Mouse (Mus musculus): ENCODE results near the gene Zmynd8. TPM values are rescaled to one million over a fixed set of nuclear protein-coding genes. Genes with fewer than 3 reads are reported as not detected.
A peak's percentile ranks its signal among the peaks of the same experiment; 100 is the strongest.
"Not testable (repeated sequence)": the region's sequence is repeated elsewhere in the genome, so short reads cannot be mapped to it uniquely, and the experiment has no call there.

Zmynd8 gene
- total RNA-seq, 2 experiments from 2014 or later = 101 to 104 TPM

DNA sequence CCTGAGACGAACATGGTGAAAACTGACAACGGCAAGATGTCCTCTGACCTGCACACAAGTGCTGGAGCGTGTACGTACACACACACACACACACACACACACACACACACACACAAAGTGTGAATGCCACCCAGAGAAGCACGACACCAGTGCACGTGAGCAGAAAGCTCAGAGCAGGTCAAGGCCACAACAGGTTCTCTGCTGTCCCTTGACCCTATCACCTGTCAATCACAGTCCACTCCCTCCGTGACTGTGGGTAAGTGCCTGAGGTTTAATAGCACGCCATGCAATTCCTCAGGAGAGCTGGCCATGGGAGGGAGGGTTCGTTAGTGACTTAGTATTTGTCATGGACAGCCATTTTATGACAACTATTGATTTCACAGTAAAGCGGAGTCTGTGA, 74.0 kb downstream of the Zmynd8 start:
- no peak for DNase-seq (ENCODE audit: extremely low spot score in 1 of 2, low spot score in 2 of 2)
- intact Hi-C loops (cut with DNase I) = loop anchor here (5.0 kb wide), 2 partner anchors 52 to 62 kb away; no protein-coding TSS in a partner anchor

DNA sequence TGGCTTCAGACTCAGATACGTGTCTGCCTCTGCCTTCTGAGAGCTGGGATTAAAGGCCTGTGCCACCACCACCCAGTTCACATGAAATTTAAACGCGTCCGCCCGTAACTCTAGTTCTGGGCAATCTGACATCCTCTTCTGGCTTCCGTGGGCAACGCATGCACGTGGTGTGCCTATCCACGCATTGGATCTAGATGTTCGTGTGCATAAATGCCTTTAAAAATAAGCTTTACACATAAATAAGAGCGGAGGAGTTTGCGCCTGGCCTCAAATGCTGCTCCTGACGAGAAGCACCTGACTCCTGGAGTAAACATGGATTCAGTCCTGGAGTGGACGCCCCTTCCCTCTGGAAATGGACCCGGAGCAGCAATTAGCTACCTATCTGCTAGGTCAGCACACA, 76.3 kb downstream of the Zmynd8 start:
- intact Hi-C loops (cut with DNase I) = loop anchor here (5.0 kb wide), 1 partner anchor 65 kb away; no protein-coding TSS in a partner anchor
- no peak for DNase-seq (ENCODE audit: extremely low spot score in 1 of 2, low spot score in 2 of 2)

DNA sequence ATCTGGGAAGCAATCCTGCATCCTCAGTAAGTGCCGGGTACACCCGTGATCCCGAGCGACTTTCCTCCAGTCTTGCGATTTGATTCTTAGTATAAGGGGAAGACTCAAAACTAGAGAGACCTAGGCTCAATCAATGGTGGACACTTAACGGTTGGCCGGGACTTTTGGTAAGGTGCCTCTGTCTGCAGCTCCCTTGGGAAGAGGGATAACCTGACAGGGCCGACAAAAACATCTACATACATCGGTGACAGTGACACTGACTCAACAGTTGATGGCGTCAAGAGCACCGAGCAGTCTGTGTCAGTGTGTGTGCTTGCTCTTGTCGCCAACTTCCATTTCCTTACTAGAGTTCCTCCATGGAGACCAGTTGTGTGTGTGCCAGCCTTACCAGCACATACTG, 77.1 kb downstream of the Zmynd8 start:
- intact Hi-C loops (cut with DNase I) = loop anchor here (5.0 kb wide), 1 partner anchor 66 kb away; no protein-coding TSS in a partner anchor
- no peak for DNase-seq (ENCODE audit: extremely low spot score in 1 of 2, low spot score in 2 of 2)

DNA sequence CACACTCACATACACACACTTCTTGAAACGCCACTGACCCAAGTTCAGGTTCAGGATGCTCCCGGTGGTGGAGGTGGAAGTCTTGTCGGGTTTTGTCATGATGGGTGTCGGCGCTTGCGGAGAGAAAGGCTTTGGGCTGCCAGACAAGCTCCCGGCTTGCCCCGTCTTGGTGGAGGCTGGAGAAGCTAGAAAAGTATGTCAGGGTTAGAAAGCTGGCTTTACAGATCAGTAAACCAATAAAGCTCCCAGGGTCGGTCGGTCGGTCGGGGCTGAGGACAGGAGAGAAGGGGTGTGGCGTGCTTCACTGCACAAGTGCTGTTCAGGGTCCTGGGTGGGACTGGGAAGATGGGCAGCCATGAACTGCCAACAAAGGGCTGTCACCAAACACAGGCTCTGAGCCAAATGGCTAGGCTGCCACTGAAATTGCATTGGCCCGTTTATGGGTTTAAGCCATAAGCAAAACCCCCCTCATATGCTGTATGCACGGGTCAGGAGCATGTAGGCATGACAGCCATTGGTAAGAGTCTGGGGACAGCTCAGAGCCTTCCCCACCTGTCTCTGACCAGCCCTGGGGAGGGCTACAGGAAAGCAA, 78.2 kb downstream of the Zmynd8 start:
- DNase-seq (ENCODE audit: extremely low spot score in 1 of 2, low spot score in 2 of 2) = no peak
- intact Hi-C loops (cut with DNase I) = loop anchor here (5.0 kb wide), 1 partner anchor 67 kb away; no protein-coding TSS in a partner anchor

DNA sequence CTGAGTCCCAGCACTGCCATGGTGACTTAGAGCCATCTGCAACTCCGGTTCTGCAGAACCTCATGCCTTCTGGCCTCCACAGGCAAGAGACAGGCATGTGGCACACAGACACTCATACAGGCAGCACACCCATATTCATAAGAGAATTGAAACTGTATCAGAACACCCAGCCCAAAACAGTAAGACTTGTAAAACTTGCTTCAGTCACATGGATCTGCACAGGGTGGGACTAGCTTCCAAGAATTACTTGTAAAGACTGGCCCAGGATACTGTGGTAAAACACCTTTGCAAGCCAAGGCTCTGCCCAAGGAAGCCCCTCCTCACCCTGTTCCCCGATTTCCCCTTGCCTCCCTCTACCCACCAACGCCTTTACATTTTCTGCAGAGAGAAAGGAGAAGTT, 78.7 kb downstream of the Zmynd8 start:
- DNase-seq (ENCODE audit: extremely low spot score in 1 of 2, low spot score in 2 of 2) = no peak
- intact Hi-C loops (cut with DNase I) = loop anchor here (5.0 kb wide), 1 partner anchor 67 kb away; no protein-coding TSS in a partner anchor

DNA sequence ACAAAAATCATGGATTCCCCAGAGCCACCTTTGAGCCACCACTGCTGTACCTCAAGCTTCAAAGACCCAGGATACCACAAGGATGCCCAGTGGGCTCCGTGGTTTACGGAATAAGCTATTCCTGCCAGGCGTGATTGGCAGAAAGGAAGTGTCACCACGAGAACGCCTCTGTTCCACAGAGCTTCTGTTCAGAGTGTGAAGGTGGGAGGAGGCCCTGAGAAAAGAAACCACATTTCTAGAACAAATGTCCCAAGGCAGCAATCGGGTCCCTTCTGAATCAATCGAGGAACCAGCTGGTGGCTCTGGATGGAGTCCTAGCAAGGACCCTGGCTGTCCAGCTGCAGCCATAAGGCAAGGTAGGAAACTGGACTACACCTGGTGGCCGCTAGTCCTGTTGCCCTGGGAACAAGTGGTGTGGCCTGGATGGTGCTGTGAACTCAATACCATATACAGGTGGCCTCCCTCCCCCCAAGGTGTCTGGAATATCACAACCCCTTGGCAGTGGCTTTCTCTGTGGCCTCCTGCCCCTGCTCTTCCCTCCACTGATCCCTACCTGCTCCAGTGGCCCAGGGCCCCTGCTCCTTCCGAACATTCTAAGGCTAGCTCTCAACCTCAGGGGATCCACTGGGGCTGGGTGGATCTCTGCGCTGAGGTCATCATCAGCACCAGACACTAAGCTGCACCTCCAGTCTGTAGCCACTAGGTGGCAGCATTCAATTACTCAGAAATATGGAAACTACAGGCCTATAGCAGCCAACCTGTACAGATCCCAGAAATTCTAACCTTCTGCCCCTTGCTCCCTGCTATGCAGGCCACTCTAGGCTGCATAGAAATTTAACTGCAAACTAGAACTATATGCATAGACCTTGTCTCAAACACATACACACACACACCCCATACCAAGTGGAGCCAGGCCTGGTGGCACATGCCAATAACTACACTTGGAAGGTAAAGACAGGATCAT, 79.5 kb downstream of the Zmynd8 start:
- intact Hi-C loops (cut with DNase I) = loop anchor here (2.0 to 5.0 kb wide), 2 partner anchors 96 to 228 kb away; no protein-coding TSS in a partner anchor

DNA sequence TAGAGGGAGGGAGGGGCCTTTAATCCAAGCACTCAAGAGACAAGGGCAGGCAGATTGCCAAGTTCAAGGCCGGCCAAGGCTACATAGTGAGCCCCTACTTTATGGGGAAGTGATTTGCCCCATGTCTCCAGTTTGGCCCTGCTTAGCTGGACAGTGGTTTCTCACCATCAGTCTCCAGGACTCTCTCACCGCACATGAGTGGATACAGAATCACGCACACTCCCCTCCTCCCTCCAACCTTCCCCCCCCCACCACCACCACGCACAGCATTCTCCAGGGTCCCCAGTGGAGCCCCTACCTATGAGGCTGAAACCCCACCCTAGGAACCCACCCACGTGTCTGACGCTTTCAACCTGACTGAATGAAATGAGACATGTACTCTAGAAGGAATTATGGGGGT, 80.2 kb downstream of the Zmynd8 start:
- intact Hi-C loops (cut with DNase I) = loop anchor here (2.0 to 5.0 kb wide), 2 partner anchors 96 to 229 kb away; no protein-coding TSS in a partner anchor
- DNase-seq (ENCODE audit: extremely low spot score in 1 of 2, low spot score in 2 of 2) = no peak

More for the DNA sequence above, 79.5 kb downstream of the Zmynd8 start:
- DNase-seq (ENCODE audit: extremely low spot score in 1 of 2, low spot score in 2 of 2) = peak; percentile 61 to 76

DNA sequence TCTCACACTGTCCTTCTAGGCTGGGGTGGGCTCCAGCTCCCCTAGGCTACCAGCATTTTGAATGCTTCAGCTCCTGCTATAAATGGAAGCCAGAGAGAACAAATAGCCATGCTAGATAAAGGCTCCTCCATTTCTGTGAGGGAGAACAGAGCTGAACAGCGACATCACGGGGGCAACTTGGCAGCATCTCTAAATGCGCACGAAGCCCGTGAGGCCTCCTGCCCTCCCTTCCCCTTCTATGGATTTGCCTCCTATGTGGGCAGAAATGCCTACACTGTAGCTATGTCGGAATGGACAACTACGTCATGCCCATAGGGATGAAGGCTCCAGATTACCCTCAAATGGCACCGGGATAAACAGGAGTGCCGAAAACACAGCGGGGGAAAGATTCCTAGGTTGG, 81.4 kb downstream of the Zmynd8 start:
- DNase-seq (ENCODE audit: extremely low spot score in 1 of 2, low spot score in 2 of 2) = peak in 1 of 2 experiments; percentile 45
- intact Hi-C loops (cut with DNase I) = loop anchor here (5.0 kb wide), 1 partner anchor 230 kb away; no protein-coding TSS in a partner anchor

DNA sequence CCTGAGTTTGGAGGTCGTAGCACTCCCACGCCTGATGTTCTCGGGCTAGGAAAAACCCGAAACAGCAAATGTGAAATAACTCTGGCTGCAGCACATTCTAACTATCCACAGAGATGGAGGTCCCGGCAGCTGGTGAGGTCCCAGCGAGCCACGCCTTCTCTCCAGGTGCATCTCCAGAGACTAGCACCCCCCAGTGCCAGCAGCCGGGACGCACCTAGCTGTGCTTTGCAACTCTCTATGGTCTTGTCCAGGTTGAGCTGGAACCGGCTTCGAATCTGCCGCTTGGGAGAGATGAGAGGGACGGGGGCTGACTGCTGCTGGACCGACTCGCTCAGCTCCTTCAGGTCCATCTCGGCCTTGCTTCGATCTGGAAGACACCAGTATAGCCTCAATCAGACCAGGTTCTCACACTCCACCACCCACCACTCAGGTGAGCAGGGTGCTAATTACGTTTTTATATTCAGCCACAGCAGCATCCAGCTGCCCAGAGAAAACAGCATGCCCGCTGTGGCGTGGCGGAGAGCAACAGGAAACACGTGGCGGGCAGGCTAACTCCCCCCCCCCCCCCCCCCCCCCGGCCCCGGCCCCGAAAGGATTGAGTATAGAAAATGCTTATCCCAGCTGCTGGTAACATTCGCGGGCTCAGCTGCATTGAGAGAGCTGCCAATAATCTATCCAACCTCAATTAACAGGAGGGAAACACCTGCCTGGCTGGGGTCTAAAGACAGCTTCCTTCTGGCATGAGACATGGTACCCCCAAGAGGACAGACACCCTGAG, 83.5 kb downstream of the Zmynd8 start:
- DNase-seq (ENCODE audit: extremely low spot score in 1 of 2, low spot score in 2 of 2) = no peak
- intact Hi-C loops (cut with DNase I) = loop anchor here (5.0 kb wide), 1 partner anchor 232 kb away; no protein-coding TSS in a partner anchor

DNA sequence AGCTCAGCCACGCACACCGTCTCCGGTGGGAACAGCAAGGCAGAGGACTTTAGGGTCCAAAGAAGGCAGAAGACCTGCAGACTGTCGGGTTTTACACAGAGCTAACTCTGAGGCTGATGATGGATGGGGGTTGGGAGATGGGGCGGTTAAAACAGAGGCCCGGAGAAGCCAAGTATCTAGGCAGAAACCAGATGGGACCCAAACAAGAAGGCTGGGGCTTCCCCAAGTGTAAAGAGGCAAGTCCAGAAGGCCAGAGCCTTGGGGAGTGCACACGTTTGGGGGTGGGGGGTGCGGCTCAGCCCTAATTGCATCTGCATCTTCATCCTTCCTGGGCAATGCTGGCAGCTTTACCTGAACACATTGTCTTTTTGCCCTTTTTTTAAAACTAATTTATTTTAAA, 85.9 kb downstream of the Zmynd8 start:
- intact Hi-C loops (cut with DNase I) = no loop called here
- DNase-seq (ENCODE audit: extremely low spot score in 1 of 2, low spot score in 2 of 2) = no peak

DNA sequence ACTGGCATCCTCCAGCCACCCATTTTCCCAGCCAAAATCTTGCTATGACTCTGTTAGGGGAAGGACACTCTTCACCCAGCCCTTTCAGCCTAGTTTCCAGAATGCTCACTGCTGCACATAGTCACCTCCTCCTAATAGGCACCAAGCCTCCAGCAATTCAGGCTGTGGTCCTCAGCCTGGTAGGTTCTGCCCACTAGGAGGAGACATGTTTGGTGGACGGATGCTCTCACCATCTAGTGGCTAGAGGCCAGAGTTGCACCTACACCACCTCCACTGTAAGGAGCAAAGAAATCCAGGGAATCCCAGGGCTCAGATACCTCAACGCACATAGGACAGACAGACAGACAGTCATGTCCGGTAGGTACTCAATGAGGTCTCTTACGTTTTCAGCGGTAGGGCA, 87.3 kb downstream of the Zmynd8 start:
- DNase-seq (ENCODE audit: extremely low spot score in 1 of 2, low spot score in 2 of 2) = peak; percentile 50 to 79
- intact Hi-C loops (cut with DNase I) = no loop called here

DNA sequence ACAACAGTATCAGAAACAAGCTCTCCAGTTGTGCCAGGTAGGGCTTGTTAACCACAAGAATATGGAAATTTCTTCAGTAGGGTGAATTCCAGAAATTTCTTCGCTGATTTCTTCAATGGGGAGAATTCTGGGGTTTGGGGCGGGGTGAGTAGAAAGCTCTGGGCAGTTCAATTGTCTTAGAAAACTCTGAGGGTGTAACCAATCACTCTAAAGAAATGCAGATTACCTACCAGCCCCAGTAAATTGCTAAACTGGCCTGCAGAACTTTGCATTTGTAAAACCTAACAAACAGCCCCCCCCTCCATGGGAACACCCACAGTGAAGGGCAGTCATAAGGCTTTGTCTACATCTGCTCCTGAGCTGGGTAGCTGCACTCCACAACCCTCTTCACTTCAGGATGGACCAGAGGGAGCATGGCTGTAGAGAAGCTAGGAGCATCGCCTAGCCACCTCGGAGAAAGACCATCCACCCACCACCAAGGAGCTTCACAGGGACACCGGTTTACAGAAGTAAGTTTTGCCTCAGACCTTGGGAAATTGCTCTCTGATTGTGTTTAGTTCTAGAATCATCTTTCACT, 88.8 kb downstream of the Zmynd8 start:
- intact Hi-C loops (cut with DNase I) = no loop called here
- DNase-seq (ENCODE audit: extremely low spot score in 1 of 2, low spot score in 2 of 2) = no peak

DNA sequence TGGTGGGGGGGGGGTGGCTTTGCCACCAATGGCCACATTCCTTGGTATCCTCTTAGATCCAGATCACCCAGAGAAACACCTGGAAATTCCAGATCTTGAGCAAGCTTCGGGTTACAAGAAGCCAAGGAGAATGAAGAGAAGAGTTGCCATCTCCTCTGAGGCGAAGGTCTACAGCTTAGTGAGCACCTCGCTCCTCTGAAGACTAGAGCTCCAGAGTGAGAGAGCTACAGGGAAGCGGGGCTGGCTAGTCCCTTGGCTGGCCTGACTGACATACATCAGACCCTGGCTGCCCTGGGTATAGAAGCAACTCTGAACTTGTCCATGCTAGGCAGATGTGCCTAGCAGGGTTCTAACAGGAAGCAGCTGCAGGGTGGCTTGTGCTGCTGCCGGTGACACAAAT, 89.7 kb downstream of the Zmynd8 start:
- DNase-seq (ENCODE audit: extremely low spot score in 1 of 2, low spot score in 2 of 2) = no peak
- intact Hi-C loops (cut with DNase I) = no loop called here

DNA sequence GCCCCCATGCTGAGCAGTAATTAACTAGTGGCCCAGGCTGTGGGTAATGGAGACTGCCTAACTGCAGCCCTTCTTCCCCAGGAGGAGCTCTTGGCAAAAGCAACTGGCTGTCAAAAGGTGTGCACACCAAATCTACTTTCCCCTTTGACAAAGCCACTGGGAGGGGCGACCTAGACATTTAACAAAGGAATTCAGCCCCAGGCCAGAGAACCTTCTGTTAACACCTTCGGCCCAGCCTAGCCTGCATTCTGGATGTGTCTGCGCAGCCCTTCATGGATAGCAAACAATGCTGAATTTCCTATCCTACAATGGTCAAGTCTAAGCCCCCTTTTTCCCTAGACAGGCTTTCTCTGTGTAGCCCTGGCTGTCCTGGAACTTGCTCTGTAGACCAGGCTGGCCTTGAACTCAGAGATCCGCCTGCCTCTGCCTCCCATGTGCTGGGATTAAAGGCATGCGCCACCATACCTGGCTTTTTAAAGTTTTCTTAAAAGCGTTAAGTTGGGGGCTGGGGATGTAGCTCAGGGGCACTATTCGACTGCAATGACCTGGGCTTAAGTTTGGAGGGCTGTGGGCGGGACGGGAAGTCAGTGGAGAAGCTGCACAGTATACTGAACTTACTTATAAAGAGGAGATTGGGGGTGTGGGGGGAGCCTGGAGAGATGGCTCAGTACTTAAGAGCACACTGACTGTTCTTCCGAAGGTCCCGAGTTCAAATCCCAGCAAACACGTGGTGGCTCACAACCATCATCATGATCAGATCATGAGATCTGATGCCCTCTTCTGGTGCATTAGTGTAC, 90.4 kb downstream of the Zmynd8 start:
- no peak for DNase-seq (ENCODE audit: extremely low spot score in 1 of 2, low spot score in 2 of 2)
- intact Hi-C loops (cut with DNase I) = no loop called here

DNA sequence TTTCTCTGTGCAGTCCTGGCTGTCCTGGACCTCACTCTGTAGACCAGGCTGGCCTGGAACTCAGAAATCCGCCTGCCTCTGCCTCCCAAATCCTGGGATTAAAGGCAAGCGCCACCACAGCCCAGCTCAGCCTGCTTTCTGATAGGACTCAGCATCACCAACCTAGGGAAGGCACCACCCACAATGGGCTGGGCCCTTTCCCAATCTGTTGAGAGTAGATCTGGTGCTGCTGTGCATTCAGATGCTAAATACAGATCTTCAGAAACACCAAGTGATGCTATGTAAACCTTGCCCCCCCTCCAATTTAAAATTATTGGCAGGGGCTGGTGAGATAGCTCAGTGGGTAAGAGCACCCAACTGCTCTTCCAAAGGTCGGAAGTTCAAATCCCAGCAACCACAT, 98.6 kb downstream of the Zmynd8 start:
- DNase-seq (ENCODE audit: extremely low spot score in 1 of 2, low spot score in 2 of 2); intact Hi-C loops (cut with DNase I): not testable (repeated sequence)

DNA sequence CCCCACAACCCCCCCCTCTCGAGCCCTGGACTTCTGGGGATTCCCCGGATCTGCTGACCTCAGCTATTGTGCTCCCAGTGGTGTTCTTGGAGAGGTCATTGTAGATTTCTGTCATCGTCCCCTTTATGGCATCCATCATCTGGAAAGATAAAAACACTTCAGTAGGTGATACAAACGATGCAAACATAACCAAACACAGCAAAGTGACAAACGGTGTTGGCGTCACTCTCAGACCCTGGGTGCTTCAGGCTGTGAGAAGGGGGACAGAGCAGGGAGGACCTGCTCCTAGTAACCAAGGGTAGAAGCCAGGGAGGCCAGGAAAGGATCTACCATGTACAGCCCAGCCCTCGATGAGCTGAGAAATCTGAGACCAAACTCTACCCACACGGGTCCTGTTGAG, 100.9 kb downstream of the Zmynd8 start:
- intact Hi-C loops (cut with DNase I) = no loop called here
- DNase-seq (ENCODE audit: extremely low spot score in 1 of 2, low spot score in 2 of 2) = no peak

DNA sequence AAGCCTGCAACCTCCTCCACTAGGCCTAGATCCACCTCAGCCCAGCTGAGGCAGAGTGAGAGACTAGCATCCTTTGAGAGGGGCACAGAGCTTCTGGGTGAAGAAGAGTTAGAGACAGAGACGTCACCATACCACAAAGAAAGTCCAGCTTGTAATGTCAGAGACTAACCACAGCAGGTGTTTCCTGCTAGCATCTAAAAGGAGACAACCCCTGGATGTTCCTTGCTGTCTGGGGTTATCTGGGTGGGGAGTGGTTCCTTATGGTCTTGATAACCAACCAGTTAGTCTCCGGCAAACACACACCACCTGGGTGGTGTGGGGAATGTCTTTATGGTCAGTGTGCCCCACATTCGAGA, 105.6 kb downstream of the Zmynd8 start:
- no peak for DNase-seq (ENCODE audit: extremely low spot score in 1 of 2, low spot score in 2 of 2)
- intact Hi-C loops (cut with DNase I) = no loop called here
